Mouse (Mus musculus): ENCODE results near the gene Stat5a.
A peak's percentile ranks its signal among the peaks of the same experiment; 100 is the strongest.

Stat5a gene

GRCm38 (mm10) chr11:100836923-100837702, 22.0 kb upstream of the Stat5a start:
- DNase-seq (ENCODE audit: low spot score), result peak; percentile 48

GRCm38 (mm10) chr11:100838894-100839293, 20.3 kb upstream of the Stat5a start:
- DNase-seq (ENCODE audit: low spot score), result no peak

DNA sequence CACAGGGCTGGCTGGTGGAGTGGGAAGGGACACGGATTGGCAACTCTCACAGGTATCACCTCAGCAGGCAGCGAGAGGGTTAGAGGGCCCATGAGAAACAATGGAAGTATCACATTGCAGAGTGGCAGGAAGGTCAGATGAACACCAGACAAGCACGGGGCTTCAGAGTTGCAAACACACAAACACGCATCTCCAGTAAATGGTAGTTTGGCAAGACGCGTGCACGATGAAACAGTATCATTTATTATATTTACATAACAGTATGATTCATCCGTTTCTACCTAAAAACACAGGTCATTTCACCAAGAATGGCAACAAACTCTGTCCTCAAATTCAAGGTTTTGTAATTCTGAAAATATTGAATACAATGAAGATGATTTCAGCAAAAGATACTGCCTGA, 19.6 kb upstream of the Stat5a start:
- no peak for DNase-seq (ENCODE audit: low spot score)

- peak; percentile 70 for DNase-seq (ENCODE audit: low spot score)
Observed at GRCm38 (mm10) chr11:100840866-100841265, 18.3 kb upstream of the Stat5a start.

DNA sequence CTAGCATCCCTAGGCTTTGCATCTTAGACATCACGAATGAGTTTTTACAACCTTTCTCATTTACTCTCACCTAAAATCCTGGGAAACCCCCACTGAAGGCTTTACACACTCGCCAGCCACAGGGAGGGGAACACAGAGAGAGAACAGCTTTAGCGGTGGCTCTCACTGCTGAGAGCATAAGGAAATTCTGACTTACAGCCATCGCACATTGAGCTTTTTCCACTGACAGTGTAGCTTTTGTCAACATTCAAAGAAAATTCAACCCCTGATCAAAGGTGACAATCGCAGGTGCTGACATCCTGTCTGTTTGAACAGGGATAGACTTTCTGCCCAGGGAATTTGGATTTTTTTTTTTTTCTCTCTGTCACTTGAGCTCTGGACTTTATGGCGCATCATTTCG, 17.1 kb upstream of the Stat5a start:
- peak; percentile 55 for DNase-seq (ENCODE audit: low spot score)

- DNase-seq (ENCODE audit: low spot score), result no peak
Observed at GRCm38 (mm10) chr11:100843070-100843669, 16.0 kb upstream of the Stat5a start.

DNA sequence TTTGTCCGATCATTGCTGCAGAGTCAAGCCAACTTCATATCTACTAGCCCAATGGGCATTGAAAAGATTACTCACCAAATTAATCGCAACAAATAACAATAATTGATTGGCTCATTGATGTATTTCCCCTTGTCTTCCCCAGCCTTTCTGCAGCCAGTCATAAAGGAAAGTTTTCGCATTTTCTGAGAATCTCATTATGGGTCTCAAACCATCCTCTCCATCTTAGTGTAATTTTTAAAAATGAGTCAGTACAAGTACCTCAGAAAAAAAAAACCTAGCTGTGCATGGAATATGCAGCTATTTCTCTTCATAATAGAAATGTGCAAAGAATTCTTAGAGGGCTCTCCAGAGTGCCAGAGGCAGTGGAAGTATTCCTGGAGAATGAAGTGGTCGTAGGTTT, 15.0 kb upstream of the Stat5a start:
- no peak for DNase-seq (ENCODE audit: low spot score)

DNA sequence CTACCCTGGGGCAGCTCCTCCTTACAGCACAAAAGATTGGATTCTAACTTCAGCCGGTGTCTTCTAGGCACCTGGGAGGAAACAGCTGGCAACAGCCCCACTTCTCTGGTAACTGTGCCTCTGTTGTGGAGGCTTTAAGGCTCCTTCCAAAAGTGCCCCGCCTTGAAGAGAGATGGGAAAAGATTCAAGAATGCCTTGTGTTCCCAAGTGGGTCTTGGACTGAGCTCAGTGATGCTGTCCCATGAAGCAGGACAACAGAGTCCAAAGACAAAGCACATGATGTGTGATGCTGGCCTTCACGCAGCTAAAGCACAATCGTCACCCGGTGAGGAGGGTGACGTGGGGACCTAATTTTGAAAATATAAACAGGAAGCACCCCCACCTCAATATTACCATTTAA, 13.4 kb upstream of the Stat5a start:
- peak; percentile 91 for DNase-seq (ENCODE audit: low spot score)

DNA sequence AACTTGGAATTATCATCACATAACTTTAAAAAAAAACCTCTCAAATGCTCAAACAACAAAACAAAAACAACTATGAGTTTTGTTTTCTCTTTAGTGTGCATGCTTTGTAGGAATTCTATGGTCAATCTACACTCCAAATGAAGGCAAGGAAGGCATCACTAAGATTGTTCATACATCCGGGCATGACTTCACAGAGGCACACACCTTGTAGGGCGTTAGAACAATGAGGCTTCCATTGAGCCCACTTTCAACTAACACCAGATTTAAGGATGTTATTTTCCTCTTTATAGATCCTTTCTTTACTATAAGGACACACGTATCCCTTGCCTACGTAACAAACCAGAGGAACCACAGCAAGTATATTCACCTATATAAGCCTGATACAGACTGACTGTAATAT, 11.6 kb upstream of the Stat5a start:
- DNase-seq (ENCODE audit: low spot score), result peak; percentile 26

DNA sequence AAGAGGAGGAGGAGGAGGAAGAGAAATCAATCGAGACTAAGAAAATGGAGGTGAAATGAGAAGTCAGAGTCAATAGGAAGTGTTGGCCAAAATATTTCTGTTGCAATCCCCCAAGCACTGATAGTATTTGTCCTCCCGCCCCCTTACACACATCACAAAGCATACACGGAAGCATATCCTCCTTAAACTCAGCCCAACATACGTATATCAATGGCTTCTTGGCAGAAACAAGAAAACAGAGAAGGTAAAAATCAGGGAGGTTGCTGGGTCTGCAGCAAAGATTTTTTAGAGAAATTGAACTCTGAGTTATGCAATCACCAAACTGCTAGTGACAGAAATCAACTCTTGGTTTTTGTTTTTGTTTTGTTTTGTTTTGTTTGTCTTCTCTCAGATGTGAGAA, 11.1 kb upstream of the Stat5a start:
- peak; percentile 79 for DNase-seq (ENCODE audit: low spot score)

DNA sequence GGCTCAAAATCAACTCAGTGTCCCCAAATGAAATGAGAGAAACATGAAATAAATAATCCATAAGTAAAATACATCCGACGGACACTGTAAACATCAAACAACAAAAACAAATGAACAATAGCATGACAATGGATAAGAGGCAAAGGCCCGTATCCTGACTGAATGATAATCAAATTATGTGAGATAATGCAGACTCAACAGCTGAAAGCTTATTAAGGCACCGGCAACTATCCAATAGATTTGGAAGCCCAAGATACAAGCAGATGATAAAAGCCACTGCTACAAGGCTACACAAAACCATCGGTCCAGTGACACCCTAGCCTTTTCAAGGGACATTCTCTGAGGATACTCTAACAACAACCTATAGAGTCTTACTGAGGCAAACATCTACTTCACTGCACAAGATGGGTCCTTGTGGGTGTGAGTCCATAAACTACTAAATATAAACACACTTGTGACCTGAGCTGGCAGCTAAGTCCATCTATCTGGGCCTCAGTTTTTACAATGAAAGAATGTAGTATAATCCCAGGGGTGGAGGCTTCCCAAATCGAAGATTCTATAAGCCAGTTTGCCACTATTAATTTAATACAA, 10.3 kb upstream of the Stat5a start:
- DNase-seq (ENCODE audit: low spot score), result peak; percentile 31

GRCm38 (mm10) chr11:100849456-100850037, 9.6 kb upstream of the Stat5a start:
- DNase-seq (ENCODE audit: low spot score), result peak; percentile 32

- peak; percentile 85 for DNase-seq (ENCODE audit: low spot score)
Observed at GRCm38 (mm10) chr11:100850038-100850777, 8.9 kb upstream of the Stat5a start, which contains the start of gene Stat5b. TSS of gene Stat5b (minus strand) at chr11:100850724.

- DNase-seq (ENCODE audit: low spot score), result peak; percentile 44
Observed at GRCm38 (mm10) chr11:100850778-100851528, 8.2 kb upstream of the Stat5a start.

DNA sequence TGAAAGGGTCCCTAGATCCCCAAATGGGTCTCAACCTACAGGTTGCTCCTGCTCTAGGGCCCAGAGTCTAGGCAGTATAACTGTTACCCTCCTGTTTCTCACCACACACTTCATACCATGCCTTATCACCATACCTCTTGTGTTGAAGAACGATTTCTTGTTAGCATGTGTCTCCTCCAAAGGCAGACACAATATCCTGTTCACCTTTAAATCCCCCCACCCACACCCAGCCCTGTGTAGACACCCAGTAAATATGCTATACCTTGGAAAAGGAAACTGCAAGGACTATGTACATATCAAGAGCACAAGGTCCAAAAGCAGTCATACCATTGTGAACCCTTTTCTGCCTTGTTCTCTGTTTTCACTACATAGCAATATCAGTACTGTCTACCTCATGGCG, 7.1 kb upstream of the Stat5a start:
- no peak for DNase-seq (ENCODE audit: low spot score)

DNA sequence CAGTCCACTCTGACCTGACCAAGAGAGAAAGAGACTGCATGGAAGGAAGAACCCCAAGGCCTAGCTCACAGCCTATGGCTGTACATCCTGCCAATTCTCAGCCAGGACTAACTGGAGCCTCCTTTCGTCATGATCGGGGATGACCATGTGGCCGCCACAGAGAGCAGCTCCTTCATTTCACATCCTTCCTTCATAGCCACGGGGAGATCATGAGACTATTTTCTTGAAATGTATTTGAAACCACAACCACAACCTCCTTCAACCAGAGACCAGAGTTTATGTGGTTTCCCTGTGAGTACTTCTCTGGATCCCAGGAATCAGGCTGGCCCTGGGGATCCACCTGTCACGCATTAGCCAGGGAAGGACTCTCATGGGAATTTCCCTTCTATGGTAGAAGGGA, 6.1 kb upstream of the Stat5a start:
- peak; percentile 39 for DNase-seq (ENCODE audit: low spot score)

- DNase-seq (ENCODE audit: low spot score), result no peak
Observed at GRCm38 (mm10) chr11:100854268-100854667, 4.9 kb upstream of the Stat5a start.

DNA sequence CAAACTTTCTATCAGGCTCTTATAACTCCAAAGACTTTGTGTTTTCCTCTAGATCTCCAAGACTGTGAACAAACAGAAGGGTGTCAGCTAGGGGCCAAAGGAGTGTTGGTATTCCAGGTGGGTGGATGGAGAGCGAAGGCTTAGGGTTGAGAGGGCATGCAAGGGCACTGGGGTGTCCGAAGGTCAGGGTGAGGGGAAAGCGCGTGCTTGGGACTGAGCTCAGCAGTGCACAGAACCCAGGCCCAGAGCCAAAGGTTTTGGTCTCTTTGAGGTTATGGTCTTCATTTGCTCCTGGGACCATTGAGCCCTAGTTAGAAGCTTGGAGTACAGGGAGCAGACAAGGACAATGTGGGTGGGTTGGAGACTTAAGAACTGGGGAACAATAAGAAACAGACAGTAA, 4.0 kb upstream of the Stat5a start:
- no peak for DNase-seq (ENCODE audit: low spot score)

- DNase-seq (ENCODE audit: low spot score), result no peak
Observed at GRCm38 (mm10) chr11:100857960-100858359, 1.2 kb upstream of the Stat5a start.

DNA sequence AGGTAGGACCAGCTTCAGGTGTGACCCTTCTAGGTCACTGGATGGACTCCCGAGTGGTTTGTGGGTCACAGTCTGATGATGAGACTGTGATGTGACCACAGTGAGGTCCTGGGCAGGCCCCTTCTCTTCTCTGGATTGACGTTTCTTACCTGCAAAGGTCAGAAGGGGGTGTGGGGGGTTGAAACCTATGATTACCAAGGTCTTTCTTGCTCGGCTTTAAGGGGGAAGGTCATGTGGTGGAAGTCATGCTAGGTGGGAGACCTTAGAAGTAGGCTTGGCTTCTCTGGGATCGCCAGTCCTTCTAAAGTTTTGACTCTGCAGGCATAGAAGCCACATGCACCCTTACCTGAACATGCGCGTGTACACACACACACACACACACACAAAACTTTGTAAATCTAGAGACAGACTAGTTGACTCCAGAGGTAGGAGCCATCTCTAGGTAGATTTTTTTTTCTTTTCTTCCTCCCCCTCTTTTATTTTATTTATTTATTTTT, 476 bp downstream of the Stat5a start:
- no peak for DNase-seq (ENCODE audit: low spot score)

Measured in T-cell, adult 2 months (primary cell).